Mouse (Mus musculus) B cell, adult (primary cell): ENCODE data around the gene Anp32a. TPM values are rescaled to one million over a fixed set of nuclear protein-coding genes. Genes with fewer than 3 reads are reported as not detected.

ENCODE experiments used
- total RNA-seq: library from RNA; stranded (reverse); gene quantifications from 4 replicates; pipeline ENCODE4 v1.2.4, GENCODE M21; 2023; ENCODE audit not compliant: inconsistent age

Gene Anp32a
- 348 to 386 TPM (median 362 TPM) in 4 replicates for total RNA-seq

DNA sequence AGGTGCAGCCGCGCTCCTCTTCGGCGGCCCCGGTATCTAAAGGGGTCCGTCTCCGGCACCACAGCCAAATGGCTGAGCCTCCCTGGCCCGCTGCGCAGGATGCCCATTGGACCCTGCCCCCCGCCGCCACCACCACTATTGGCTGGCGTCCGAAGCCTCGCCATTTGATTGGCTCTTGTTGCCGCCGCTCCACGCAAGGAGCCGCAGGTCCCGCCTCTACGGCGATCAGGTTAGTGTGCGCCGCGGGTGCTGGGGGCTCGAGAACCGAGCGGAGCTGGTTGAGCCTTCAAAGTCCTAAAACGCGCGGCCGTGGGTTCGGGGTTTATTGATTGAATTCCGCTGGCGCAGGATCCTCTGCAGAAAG lies at the start of gene Anp32a:
TSS of gene Anp32a (plus strand) at position 171 of the 364 bp plus-strand sequence.

Other genes with a start within 250 kb of the Anp32a start
- gene Glce, start 218.6 kb upstream of the Anp32a start, total RNA-seq, result 8.7 to 12.4 TPM (median 10.0 TPM) in 4 replicates
- not detected in 4 replicates for gene Spesp1, start 59.1 kb upstream of the Anp32a start, total RNA-seq
- 1.1 to 2.3 TPM (median 2.1 TPM) in 4 replicates for gene Coro2b, start 195.8 kb downstream of the Anp32a start, total RNA-seq